Mouse (Mus musculus): ENCODE data around the gene Zmiz1.

Zmiz1 gene

GRCm38 (mm10) chr14:25533631-25534395 is 74.8 kb downstream of the Zmiz1 start:
- no peak for DNase-seq (ENCODE audit: low read depth in 1 of 2, low spot score in 2 of 2)

- no peak for DNase-seq (ENCODE audit: low read depth in 1 of 2, low spot score in 2 of 2)
These were observed 75.4 kb downstream of the Zmiz1 start for GRCm38 (mm10) chr14:25534396-25534769.

DNA sequence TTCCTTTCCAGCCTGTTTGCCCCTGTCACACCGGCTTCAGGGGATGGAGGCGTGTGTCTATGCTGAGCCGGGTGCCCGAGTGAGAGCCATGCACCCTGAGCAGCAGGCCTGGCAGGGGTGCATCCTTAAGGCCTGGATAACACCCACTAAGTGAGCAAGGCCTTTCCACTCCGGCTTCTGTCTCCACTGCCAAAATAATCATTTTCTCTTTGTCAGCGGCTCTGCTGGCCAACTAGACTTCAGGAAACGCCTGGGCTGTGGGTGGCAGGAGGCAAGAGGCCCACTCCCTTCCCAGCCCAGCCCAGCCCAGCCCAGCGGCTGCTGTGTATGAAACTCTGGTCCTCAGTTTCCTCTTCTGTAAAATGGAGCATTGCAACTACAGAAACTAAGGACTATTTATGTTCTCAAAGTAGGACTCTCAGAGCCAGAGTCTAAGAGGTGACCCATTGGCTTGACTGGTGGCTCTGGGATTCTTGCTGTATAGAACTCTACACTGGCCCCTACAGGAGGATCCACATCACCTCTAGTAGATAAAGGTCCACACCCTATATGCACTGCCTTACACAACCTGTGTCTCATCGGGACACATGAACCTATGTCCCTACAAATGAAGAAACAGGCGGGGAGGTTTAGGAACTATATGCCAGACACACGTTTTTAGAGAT is 76.1 kb downstream of the Zmiz1 start:
- DNase-seq (ENCODE audit: low read depth in 1 of 2, low spot score in 2 of 2), result no peak

GRCm38 (mm10) chr14:25535583-25535943 is 76.6 kb downstream of the Zmiz1 start:
- no peak for DNase-seq (ENCODE audit: low read depth in 1 of 2, low spot score in 2 of 2)

DNA sequence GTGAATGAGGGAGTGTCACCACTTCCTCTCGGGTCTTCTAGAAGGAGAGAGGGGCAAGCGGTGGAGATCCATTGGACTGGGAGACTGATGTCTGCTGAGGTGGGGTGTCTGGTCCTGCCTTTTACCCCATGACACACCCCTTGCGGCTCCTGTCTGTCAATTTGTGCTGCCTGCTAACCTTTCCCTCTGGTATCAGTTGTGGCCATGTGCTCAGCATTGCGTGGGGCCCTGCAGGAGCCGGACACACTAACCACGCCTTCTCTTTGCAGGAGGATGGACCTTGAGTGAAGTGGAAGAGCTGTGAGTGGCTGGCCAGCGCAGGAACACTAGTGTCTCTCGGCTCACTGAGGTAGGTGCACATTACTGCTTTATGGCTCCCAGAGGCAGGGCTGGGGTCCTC is 77.5 kb downstream of the Zmiz1 start:
- DNase-seq (ENCODE audit: low read depth in 1 of 2, low spot score in 2 of 2), result no peak

DNA sequence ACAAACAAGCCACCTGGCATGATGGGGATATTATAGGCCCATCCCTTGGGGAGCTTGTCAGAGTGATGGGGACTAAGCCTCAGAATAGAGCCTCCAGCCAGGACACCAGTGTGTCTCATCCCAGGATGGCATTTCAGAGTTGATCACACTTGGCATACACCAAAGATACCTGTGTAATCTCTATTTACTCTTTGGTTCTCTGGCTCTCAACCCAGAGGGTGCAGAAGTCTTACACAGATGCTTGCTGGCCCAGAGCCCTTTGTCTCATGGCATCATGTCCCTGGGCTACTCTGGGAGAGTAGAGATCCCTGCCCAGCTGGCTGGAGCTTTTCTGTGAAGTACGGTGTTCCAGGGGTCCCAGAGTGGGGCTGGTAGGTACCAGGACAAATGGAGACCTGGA is 78.4 kb downstream of the Zmiz1 start:
- no peak for DNase-seq (ENCODE audit: low read depth in 1 of 2, low spot score in 2 of 2)

DNA sequence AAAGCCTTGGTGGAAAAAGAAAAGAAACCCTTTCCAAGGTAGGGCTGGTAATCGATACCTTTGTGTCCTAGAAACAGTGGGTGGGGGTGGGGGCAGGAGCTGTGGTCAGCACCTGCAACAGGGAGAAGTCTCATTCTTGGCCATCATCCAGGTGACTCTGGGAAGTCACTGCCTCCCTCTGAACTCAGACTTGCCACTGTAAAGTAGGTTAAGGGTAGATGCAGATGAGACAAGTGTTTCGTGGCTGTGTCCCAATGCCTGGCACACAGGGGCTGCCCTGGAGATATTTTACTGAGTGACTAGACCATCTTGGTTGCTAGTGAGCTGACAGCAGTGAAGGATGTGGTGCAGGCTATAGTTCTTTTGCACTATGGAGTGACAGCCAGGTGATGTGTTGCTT is 79.5 kb downstream of the Zmiz1 start:
- DNase-seq (ENCODE audit: low read depth in 1 of 2, low spot score in 2 of 2), result no peak

DNA sequence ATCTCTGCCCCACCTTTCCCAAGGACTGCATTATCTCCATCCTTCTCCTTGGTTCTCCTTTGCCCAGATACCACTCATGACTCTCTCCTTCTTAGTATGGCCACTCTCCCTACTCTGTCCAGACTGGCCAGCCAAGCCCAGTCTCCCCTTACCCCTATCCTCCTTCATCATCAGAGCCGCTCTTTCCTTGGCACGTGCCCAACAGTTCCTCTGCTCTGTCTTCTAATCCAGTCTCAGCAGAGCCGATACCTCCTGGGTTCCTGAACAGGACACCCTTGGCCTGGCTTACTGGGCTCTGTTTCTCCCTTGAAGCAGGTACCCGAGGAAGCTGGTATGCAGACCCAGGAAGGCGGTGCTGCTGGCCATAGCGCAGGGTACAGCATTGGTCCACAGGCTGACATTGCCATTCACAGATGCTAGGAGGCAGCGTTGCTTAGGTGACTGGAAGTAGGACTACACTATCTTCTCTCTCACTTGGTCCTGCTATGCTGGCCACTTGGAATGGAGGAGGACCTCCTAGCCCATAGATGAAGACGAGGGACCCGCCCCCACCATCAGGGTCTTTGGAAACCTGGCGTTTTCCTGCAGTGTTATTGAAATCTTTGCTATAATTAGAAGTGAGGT is 80.6 kb downstream of the Zmiz1 start:
- no peak for DNase-seq (ENCODE audit: low read depth in 1 of 2, low spot score in 2 of 2)

DNA sequence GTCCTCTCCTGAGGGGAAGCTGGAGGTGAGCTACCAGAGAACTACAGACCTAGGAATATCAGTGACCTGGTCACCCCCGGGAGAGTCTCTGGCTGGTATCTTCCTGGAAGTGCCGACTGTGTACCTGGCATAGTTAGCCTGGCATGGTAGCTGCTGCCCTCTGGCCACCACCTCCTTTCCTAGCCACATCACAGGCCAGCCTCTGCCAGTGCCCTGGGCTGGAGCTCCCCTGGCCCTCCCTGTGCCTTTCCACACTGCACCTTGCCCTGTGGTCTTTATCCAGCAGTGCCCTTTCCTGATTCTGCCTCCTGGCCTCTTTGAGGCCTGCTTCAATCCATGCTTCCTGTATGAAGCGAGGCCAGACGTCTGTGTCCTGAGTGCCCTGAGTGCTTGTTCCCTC is 81.2 kb downstream of the Zmiz1 start:
- no peak for DNase-seq (ENCODE audit: low read depth in 1 of 2, low spot score in 2 of 2)

GRCm38 (mm10) chr14:25541213-25541612 is 82.2 kb downstream of the Zmiz1 start:
- no peak for DNase-seq (ENCODE audit: low read depth in 1 of 2, low spot score in 2 of 2)

- no peak for DNase-seq (ENCODE audit: low read depth in 1 of 2, low spot score in 2 of 2)
These were observed 84.1 kb downstream of the Zmiz1 start for GRCm38 (mm10) chr14:25543098-25543497.

DNA sequence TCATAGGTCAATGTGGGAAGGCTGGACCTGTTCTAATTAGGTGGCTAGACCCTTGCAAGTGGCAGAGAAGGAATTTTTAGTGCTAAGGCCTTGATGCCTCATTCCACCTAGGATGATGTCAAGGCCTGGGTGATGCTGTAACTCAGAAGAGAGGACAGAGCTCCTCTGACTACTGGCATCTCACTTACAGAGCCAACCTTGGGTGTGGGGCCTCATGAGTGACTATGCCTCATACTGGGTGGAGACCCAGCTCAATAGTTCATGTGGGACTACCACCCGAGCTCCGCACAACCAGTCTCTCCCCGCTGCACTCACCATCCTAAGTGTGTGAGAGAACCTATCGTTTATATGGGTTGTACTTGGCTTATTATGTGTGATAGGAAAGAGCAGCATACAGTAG is 84.9 kb downstream of the Zmiz1 start:
- DNase-seq (ENCODE audit: low read depth in 1 of 2, low spot score in 2 of 2), result no peak

GRCm38 (mm10) chr14:25546852-25547621 is 88.1 kb downstream of the Zmiz1 start:
- DNase-seq (ENCODE audit: low read depth in 1 of 2, low spot score in 2 of 2), result no peak

- DNase-seq (ENCODE audit: low read depth in 1 of 2, low spot score in 2 of 2), result no peak
These were observed 88.9 kb downstream of the Zmiz1 start for GRCm38 (mm10) chr14:25547882-25548281.

DNA sequence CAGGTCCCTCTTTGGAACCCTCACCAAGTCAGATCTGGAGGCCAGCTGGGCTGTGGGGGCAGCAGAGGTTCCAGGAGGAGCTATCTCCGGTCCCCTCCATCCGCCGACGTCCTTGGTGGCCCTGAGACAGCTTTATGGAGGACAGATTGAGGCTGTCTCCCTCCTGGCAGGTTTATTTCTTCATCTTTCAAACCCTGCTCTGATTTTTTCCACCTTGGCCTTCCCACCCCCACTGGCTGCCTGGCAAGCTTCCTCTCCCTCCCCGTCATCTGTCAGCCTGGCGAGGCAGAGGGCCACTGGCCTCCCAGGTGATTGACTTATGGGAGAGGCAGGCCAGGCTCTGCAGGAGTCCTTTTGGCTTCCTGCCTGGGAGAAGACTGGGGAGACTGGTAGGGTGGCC is 89.7 kb downstream of the Zmiz1 start:
- no peak for DNase-seq (ENCODE audit: low read depth in 1 of 2, low spot score in 2 of 2)

GRCm38 (mm10) chr14:25549125-25549524 is 90.1 kb downstream of the Zmiz1 start:
- no peak for DNase-seq (ENCODE audit: low read depth in 1 of 2, low spot score in 2 of 2)

GRCm38 (mm10) chr14:25549871-25550840 is 91.2 kb downstream of the Zmiz1 start:
- no peak for DNase-seq (ENCODE audit: low read depth in 1 of 2, low spot score in 2 of 2)

DNA sequence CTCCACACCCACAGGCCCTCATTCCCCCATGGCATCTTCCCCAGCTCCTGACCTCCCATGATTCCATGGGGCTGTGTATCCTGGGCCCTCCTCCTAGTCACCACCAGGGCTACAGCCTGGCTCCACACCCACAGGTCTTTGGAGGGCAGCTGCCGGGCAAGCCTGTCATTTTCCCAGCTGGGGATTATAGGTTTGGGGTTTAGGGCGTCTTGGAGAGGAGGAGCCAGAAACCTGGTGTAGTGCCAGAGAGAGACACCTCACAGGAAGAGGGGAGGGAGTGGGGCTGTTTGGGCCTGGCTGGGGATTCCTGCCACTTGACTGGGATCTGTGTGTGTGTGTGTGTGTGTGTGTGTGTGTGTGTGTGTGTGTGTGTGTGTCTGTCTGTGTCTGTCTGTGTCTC is 92.7 kb downstream of the Zmiz1 start:
- DNase-seq (ENCODE audit: low read depth in 1 of 2, low spot score in 2 of 2), result no peak

DNA sequence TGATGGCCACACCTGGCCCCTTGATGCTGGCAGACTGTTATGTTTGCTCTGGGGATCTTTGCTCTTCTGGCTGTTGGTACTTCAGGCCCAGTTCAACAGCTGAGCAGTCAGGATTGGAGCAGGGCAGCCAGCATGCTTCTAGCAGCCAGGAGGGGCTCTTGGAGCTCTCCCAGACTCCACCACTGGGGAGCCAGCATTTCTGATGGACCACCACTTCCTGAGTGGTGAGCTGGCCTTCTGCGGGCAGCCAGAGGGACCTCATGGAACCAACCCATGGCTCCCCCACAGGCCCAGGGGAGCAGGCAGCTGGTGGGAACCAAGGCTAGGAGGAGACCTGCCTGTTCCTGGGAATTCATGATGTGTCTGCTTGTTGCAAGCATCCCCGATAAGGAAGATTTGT is 94.4 kb downstream of the Zmiz1 start:
- no peak for DNase-seq (ENCODE audit: low read depth in 1 of 2, low spot score in 2 of 2)

GRCm38 (mm10) chr14:25554781-25555180 is 95.8 kb downstream of the Zmiz1 start:
- no peak for DNase-seq (ENCODE audit: low read depth in 1 of 2, low spot score in 2 of 2)

All from monocyte, adult 2 months (primary cell).